Mouse (Mus musculus) hindbrain, embryonic 16.5 days (tissue): ENCODE data around the gene Slc13a5. TPM values are rescaled to one million over a fixed set of nuclear protein-coding genes. Genes with fewer than 3 reads are reported as not detected.

ENCODE experiments used
- polyA plus RNA-seq: library from polyadenylated mRNA; unstranded; fragments of >200 nt; fragmentation: Nextera tagmentation; extraction: Ambion mirVana; gene quantifications from 2 replicates; pipeline ENCODE4 v1.2.1, GENCODE M21; 2015

The Slc13a5 gene
- polyA plus RNA-seq, 1 experiment from 2014 or later, result 3.9 TPM

Other genes starting within 250 kb of the Slc13a5 start
- gene Aipl1, start 229.7 kb downstream of the Slc13a5 start, polyA plus RNA-seq, result 0.27 and 0.41 TPM in 2 replicates
- 33.5 and 38.5 TPM in 2 replicates for gene Pimreg, start 225.2 kb downstream of the Slc13a5 start, polyA plus RNA-seq
- gene Pitpnm3, start 131.4 kb downstream of the Slc13a5 start, polyA plus RNA-seq, result 5.5 and 5.8 TPM in 2 replicates
- 1.3 and 1.4 TPM in 2 replicates for gene Gm43951, start 60.4 kb downstream of the Slc13a5 start, polyA plus RNA-seq
- 13.3 and 14.1 TPM in 2 replicates for gene 4933427D14Rik, start 59.8 kb downstream of the Slc13a5 start, polyA plus RNA-seq
- gene Txndc17, start 59.7 kb downstream of the Slc13a5 start, polyA plus RNA-seq, result 158 and 167 TPM in 2 replicates
- 50.4 and 53.9 TPM in 2 replicates for gene Med31, start 51.6 kb downstream of the Slc13a5 start, polyA plus RNA-seq
- gene Xaf1, start 34.4 kb upstream of the Slc13a5 start, polyA plus RNA-seq, result 1.1 and 2.4 TPM in 2 replicates
- not detected in 2 replicates for gene Fbxo39, start 47.2 kb upstream of the Slc13a5 start, polyA plus RNA-seq
- 9.0 and 9.6 TPM in 2 replicates for gene Tekt1, start 95.2 kb upstream of the Slc13a5 start, polyA plus RNA-seq
- 12.3 and 12.4 TPM in 2 replicates for gene Smtnl2, start 144.5 kb upstream of the Slc13a5 start, polyA plus RNA-seq
- not detected in 2 replicates for gene Ggt6, start 168.3 kb upstream of the Slc13a5 start, polyA plus RNA-seq
- 54.2 and 63.0 TPM in 2 replicates for gene Mybbp1a, start 174.1 kb upstream of the Slc13a5 start, polyA plus RNA-seq
- 6.0 and 8.2 TPM in 2 replicates for gene Spns2, start 222.7 kb upstream of the Slc13a5 start, polyA plus RNA-seq